Mouse (Mus musculus): ENCODE data around the gene Catspere2. TPM values are rescaled to one million over a fixed set of nuclear protein-coding genes. Genes with fewer than 3 reads are reported as not detected.

The Catspere2 gene
- 0.27 to 0.64 TPM (median 0.38 TPM) in 4 replicates for total RNA-seq (2023; ENCODE audit: inconsistent age)

DNA sequence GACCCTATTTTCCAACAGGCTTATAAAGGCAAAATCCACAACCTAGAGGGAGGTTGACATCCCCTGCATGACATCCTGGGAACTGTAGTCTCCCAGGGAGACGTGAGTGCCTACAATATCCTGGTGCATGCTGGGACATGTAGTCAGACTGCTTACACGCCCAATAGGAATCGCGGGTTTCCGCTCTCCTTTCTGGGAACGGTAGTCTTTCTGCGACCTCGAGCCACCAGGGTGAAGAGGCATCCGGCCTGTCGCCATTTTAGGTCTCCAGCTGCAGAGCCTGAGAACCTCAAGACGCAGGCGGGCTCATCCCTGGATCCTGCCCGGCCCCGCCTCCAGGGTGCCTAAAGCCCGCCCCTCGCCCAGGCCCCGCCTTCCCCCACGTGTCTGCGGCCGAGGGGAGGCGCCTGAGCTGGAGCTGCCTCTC lies at the start of gene Catspere2:
Catspere2 (plus strand) TSS at position 400 of the 427 bp plus-strand sequence.

DNA sequence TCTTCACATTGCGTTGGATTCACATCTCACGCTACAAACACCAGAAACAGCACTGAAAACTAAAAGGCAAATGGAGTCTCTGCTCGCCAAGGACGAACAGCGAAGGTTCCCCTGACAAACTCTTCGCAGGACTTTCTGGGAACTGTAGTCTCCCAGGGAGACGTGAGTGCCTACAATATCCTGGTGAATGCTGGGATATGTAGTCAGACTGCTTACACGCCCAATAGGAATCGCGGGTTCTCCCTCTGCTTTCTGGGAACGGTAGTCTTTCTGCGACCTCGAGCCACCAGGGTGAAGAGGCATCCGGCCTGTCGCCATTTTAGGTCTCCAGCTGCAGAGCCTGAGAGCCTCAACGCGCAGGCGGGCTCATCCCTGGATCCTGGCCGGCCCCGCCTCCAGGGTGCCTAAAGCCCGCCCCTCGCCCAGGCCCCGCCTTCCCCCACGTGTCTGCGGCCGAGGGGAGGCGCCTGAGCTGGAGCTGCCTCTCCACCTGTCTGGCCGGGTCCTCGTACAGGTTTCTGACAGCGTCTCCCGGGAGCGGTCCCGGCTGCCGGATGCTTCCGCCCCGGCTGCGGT lies 204.1 kb downstream of the Catspere2 start, which contains the start of gene Desi2:
Desi2 (plus strand) TSS at position 202 of the 576 bp plus-strand sequence.

Other genes with a start within 250 kb of the Catspere2 start
- gene Adss, start 186.9 kb upstream of the Catspere2 start, total RNA-seq (2023; ENCODE audit: inconsistent age) = 63.7 to 65.5 TPM (median 64.7 TPM) in 4 replicates
- 11.6 to 15.5 TPM (median 15.1 TPM) in 4 replicates for gene Desi2, start 204.0 kb downstream of the Catspere2 start, total RNA-seq (2023; ENCODE audit: inconsistent age)

All from B cell, adult (primary cell).